Mouse (Mus musculus): ENCODE measurements around the gene Luc7l. TPM values are rescaled to one million over a fixed set of nuclear protein-coding genes. Genes with fewer than 3 reads are reported as not detected.

Luc7l gene
- 127 and 137 TPM in 2 replicates for polyA plus RNA-seq (2014; fragmentation: Nextera tagmentation; extraction: Ambion mirVana)

- no peaks in the 10 kb centered on the region for H3K27me3 ChIP-seq (ENCODE audit: control insufficient read depth, insufficient read depth, low read length)
- under 1% methylated on average over 43 of the region's 43 CpGs for WGBS
- H3K27ac ChIP-seq (ENCODE audit: low read depth, low read length): peak within 1 kb of the TSS; percentile 93
- H3K4me1 ChIP-seq (ENCODE audit: control insufficient read depth, insufficient read depth, low read length): peaks cover 11% of the 10 kb centered on the region
- peak within 1 kb of the TSS; percentile 83 for H3K9ac ChIP-seq (ENCODE audit: low read length)
- H3K4me3 ChIP-seq (ENCODE audit: low read depth, low read length): peak within 1 kb of the TSS; percentile 84
- ATAC-seq (ENCODE audit: low FRiP score) (peak; percentile 93), DNase-seq (ENCODE audit: low spot score, missing footprints) (peak; percentile 99)
- no peaks in the 10 kb centered on the region for H3K9me3 ChIP-seq (ENCODE audit: control insufficient read depth, low read length)
- H3K4me2 ChIP-seq: peak within 1 kb of the TSS; percentile 86
- 0 out of 2 replicates have a peak, but pooled peaks cover 3% of the 10 kb centered on the region for H3K36me3 ChIP-seq (ENCODE audit: control insufficient read depth, insufficient read depth, low read length)
Observed at GRCm38 (mm10) chr17:26252539-26253251, at the start of gene Luc7l. Gene Luc7l, plus strand, starts transcription at chr17:26252896.

- peaks cover 19% of the 10 kb centered on the region for H3K4me1 ChIP-seq (ENCODE audit: control insufficient read depth, insufficient read depth, low read length)
- peak overlapping the region; percentile 54 for H3K4me2 ChIP-seq
- WGBS: 3% methylated on average over 30 of the region's 30 CpGs
- peak overlapping the region; percentile 27 for H3K4me3 ChIP-seq (ENCODE audit: low read depth, low read length)
- H3K27ac ChIP-seq (ENCODE audit: low read depth, low read length): no peak overlapping the region
- DNase-seq (ENCODE audit: low spot score, missing footprints) (peak; percentile 89), ATAC-seq (ENCODE audit: low FRiP score) (no peak)
- H3K36me3 ChIP-seq (ENCODE audit: control insufficient read depth, insufficient read depth, low read length): no peaks in the 10 kb centered on the region
- 0 out of 2 replicates have a peak overlapping the region, but pooled peaks have one; percentile 0 for H3K9ac ChIP-seq (ENCODE audit: low read length)
- H3K9me3 ChIP-seq (ENCODE audit: control insufficient read depth, low read length): no peaks in the 10 kb centered on the region
- H3K27me3 ChIP-seq (ENCODE audit: control insufficient read depth, insufficient read depth, low read length): peaks cover 61% of the 10 kb centered on the region
Observed at GRCm38 (mm10) chr17:26203321-26203811, 49.3 kb upstream of the Luc7l start.

DNA sequence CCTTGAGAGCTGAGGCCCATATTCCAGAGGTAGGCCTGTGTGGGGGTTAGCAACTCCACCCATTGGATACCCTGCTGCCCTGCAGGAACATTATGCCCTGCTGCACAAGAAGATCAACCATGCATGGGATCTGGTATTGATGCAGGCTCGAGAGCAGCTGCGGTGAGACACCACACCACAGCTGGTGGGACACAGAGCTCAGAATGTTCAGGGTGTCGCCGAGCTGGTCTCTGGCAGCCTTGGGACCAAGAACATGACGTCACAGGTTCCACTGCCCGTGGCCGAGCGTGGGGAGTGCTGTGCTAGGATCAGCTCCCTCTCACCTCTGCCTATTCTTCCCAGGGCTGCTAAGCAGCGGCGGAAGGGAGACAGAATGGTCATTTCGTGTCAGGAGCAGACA lies 47.9 kb upstream of the Luc7l start:
- WGBS: 29% methylated on average over 11 of the region's 11 CpGs
- no peak overlapping the region for H3K27ac ChIP-seq (ENCODE audit: low read depth, low read length)
- peaks cover 51% of the 10 kb centered on the region for H3K27me3 ChIP-seq (ENCODE audit: control insufficient read depth, insufficient read depth, low read length)

DNA sequence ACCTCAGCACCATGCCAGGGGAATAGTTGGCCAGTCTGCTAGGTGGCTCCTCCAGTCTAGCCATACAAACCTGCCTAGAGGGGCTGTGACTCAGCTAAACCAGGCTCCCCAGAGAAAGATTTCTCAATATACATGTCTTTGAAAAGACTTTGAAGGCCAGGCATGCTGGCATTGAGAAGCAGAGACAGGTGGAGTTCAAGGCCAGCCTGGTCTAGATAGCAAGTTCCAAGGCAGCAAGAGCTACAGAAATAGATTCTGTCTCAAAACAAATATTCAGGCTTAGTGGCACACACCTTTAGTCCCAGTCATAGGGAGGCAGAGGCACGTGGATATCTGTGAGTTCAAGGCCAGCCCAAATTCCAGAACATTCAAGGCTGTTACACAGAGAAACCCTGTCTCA lies 46.3 kb upstream of the Luc7l start:
- Histone ChIP-seq H3K27me3 (ENCODE audit: control insufficient read depth, insufficient read depth, low read length) (peaks cover 35% of the 10 kb centered on the region), H3K9ac (ENCODE audit: low read length) (no peak overlapping the region), H3K4me2 (no peak overlapping the region), H3K36me3 (ENCODE audit: control insufficient read depth, insufficient read depth, low read length) (no peaks in the 10 kb centered on the region), H3K27ac (ENCODE audit: low read depth, low read length) (no peak overlapping the region), H3K9me3 (ENCODE audit: control insufficient read depth, low read length) (no peaks in the 10 kb centered on the region), H3K4me3 (ENCODE audit: low read depth, low read length) (no peak overlapping the region), H3K4me1 (ENCODE audit: control insufficient read depth, insufficient read depth, low read length) (peaks cover 13% of the 10 kb centered on the region)
- ATAC-seq (ENCODE audit: low FRiP score) (no peak), DNase-seq (ENCODE audit: low spot score, missing footprints) (no peak)
- WGBS: 48% methylated on average over 1 of the region's 1 CpGs

More for the DNA sequence above, 47.9 kb upstream of the Luc7l start:
- Histone ChIP-seq H3K4me3 (ENCODE audit: low read depth, low read length) (no peak overlapping the region), H3K9ac (ENCODE audit: low read length) (no peak overlapping the region), H3K9me3 (ENCODE audit: control insufficient read depth, low read length) (no peaks in the 10 kb centered on the region), H3K4me2 (no peak overlapping the region), H3K36me3 (ENCODE audit: control insufficient read depth, insufficient read depth, low read length) (no peaks in the 10 kb centered on the region), H3K4me1 (ENCODE audit: control insufficient read depth, insufficient read depth, low read length) (peaks cover 19% of the 10 kb centered on the region)
- ATAC-seq (ENCODE audit: low FRiP score): no peak
- DNase-seq (ENCODE audit: low spot score, missing footprints): no peak

- Histone ChIP-seq H3K27me3 (ENCODE audit: control insufficient read depth, insufficient read depth, low read length) (peaks cover 22% of the 10 kb centered on the region), H3K4me2 (no peak within 1 kb of the TSS), H3K36me3 (ENCODE audit: control insufficient read depth, insufficient read depth, low read length) (no peaks in the 10 kb centered on the region), H3K4me1 (ENCODE audit: control insufficient read depth, insufficient read depth, low read length) (peaks cover 10% of the 10 kb centered on the region), H3K9ac (ENCODE audit: low read length) (no peak within 1 kb of the TSS), H3K27ac (ENCODE audit: low read depth, low read length) (no peak within 1 kb of the TSS), H3K4me3 (ENCODE audit: low read depth, low read length) (no peak within 1 kb of the TSS), H3K9me3 (ENCODE audit: control insufficient read depth, low read length) (no peaks in the 10 kb centered on the region)
- DNase-seq (ENCODE audit: low spot score, missing footprints) (no peak), ATAC-seq (ENCODE audit: low FRiP score) (no peak)
- WGBS: 86% methylated on average over 12 of the region's 12 CpGs
Observed at GRCm38 (mm10) chr17:26207686-26208085, 45.0 kb upstream of the Luc7l start, which contains the start of gene Arhgdig. Gene Arhgdig, minus strand, starts transcription at chr17:26207786.

DNA sequence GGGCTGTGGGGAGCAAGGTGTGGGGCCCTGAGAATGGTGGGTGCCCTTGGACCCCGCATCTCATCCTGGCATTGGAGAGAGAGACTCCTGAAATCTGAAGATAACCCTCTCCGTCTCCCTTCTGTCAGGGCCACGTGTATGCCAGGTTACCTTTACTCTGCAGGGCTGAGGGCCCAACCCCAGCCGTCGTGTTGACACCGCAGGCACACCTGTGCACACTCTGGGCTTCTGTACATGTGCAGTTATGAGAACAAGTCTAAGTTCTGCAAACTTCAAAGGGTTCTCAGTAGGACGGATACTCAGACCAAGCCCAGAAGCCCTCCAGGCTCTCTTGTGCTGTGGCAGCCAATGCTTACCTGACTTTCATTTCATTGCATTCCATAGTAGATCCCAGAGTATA lies 40.5 kb upstream of the Luc7l start:
- H3K9ac ChIP-seq (ENCODE audit: low read length): no peak overlapping the region
- 94% methylated on average over 7 of the region's 7 CpGs for WGBS

DNA sequence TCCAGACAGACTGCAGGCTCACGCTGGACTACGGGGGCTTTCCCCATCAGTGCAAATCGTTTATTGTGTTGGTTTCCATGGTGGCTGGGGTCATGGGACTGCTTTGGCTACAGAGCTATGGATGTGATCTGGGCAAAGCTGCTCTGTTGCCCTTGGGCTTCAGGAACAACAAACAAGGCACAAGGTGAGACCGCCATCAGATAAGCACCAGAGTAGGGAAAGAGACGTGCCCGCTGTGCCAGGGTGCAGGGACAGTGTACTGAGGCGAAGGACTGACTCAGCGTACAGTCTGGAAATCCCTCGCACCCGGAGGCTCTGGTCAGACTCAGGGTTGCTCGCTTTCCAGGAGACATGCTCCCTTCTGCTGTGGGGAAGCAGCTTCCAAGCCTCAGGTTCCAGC lies 40.0 kb upstream of the Luc7l start:
- no peaks in the 10 kb centered on the region for H3K4me1 ChIP-seq (ENCODE audit: control insufficient read depth, insufficient read depth, low read length)
- no peak for ATAC-seq (ENCODE audit: low FRiP score)

More for the DNA sequence above, 40.5 kb upstream of the Luc7l start:
- no peaks in the 10 kb centered on the region for H3K9me3 ChIP-seq (ENCODE audit: control insufficient read depth, low read length)
- no peak overlapping the region for H3K4me3 ChIP-seq (ENCODE audit: low read depth, low read length)
- no peak overlapping the region for H3K4me2 ChIP-seq
- DNase-seq (ENCODE audit: low spot score, missing footprints) (no peak), ATAC-seq (ENCODE audit: low FRiP score) (no peak)
- H3K27ac ChIP-seq (ENCODE audit: low read depth, low read length): no peak overlapping the region
- no peaks in the 10 kb centered on the region for H3K27me3 ChIP-seq (ENCODE audit: control insufficient read depth, insufficient read depth, low read length)
- H3K4me1 ChIP-seq (ENCODE audit: control insufficient read depth, insufficient read depth, low read length): no peaks in the 10 kb centered on the region
- H3K36me3 ChIP-seq (ENCODE audit: control insufficient read depth, insufficient read depth, low read length): no peaks in the 10 kb centered on the region

DNA sequence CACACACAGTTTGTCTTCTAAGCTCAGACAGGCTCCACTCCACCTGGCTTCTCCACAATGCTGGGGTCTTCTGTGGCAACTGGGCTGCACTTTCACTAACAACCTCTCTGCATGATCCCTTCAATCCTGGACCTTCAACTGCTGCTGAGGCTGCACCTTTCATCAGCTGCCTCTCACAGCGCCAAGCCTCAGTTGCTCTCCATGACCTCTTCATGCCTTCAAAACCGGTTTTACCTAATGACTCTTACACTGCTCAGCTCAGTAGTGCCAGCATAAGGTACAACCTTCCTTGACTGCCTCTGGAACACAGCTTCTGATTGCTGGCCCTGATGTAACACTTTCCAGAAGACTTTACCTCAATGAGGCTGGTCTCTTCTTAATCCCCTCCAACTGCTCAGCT lies 31.2 kb upstream of the Luc7l start:
- Histone ChIP-seq H3K36me3 (ENCODE audit: control insufficient read depth, insufficient read depth, low read length) (no peaks in the 10 kb centered on the region), H3K27ac (ENCODE audit: low read depth, low read length) (no peak overlapping the region), H3K9me3 (ENCODE audit: control insufficient read depth, low read length) (no peaks in the 10 kb centered on the region), H3K4me1 (ENCODE audit: control insufficient read depth, insufficient read depth, low read length) (no peaks in the 10 kb centered on the region), H3K4me2 (no peak overlapping the region), H3K9ac (ENCODE audit: low read length) (no peak overlapping the region), H3K4me3 (ENCODE audit: low read depth, low read length) (no peak overlapping the region), H3K27me3 (ENCODE audit: control insufficient read depth, insufficient read depth, low read length) (no peaks in the 10 kb centered on the region)
- ATAC-seq (ENCODE audit: low FRiP score) (no peak), DNase-seq (ENCODE audit: low spot score, missing footprints) (no peak)
- 73% methylated on average over 2 of the region's 2 CpGs for WGBS

More for the DNA sequence above, 40.0 kb upstream of the Luc7l start:
- no peaks in the 10 kb centered on the region for H3K27me3 ChIP-seq (ENCODE audit: control insufficient read depth, insufficient read depth, low read length)
- DNase-seq (ENCODE audit: low spot score, missing footprints): no peak
- no peaks in the 10 kb centered on the region for H3K9me3 ChIP-seq (ENCODE audit: control insufficient read depth, low read length)
- WGBS: 90% methylated on average over 11 of the region's 11 CpGs
- no peak overlapping the region for H3K4me2 ChIP-seq
- no peak overlapping the region for H3K27ac ChIP-seq (ENCODE audit: low read depth, low read length)
- no peaks in the 10 kb centered on the region for H3K36me3 ChIP-seq (ENCODE audit: control insufficient read depth, insufficient read depth, low read length)
- no peak overlapping the region for H3K9ac ChIP-seq (ENCODE audit: low read length)
- no peak overlapping the region for H3K4me3 ChIP-seq (ENCODE audit: low read depth, low read length)

- no peaks in the 10 kb centered on the region for H3K9me3 ChIP-seq (ENCODE audit: control insufficient read depth, low read length)
- H3K27me3 ChIP-seq (ENCODE audit: control insufficient read depth, insufficient read depth, low read length): no peaks in the 10 kb centered on the region
- H3K4me1 ChIP-seq (ENCODE audit: control insufficient read depth, insufficient read depth, low read length): no peaks in the 10 kb centered on the region
- H3K36me3 ChIP-seq (ENCODE audit: control insufficient read depth, insufficient read depth, low read length): no peaks in the 10 kb centered on the region
- DNase-seq (ENCODE audit: low spot score, missing footprints) (no peak), ATAC-seq (ENCODE audit: low FRiP score) (no peak)
- no peak overlapping the region for H3K9ac ChIP-seq (ENCODE audit: low read length)
- no peak overlapping the region for H3K27ac ChIP-seq (ENCODE audit: low read depth, low read length)
- H3K4me3 ChIP-seq (ENCODE audit: low read depth, low read length): no peak overlapping the region
- WGBS: 88% methylated on average over 12 of the region's 12 CpGs
- no peak overlapping the region for H3K4me2 ChIP-seq
Observed at GRCm38 (mm10) chr17:26225150-26225549, 27.5 kb upstream of the Luc7l start.

All from midbrain, embryonic 11.5 days (tissue).